Mouse (Mus musculus) bone marrow macrophage, adult 2 months (primary cell): ENCODE data around the gene Vmn1r75. TPM values are rescaled to one million over a fixed set of nuclear protein-coding genes. Genes with fewer than 3 reads are reported as not detected.

Experiments
- H3K27ac ChIP-seq: 2 replicates; pipeline ENCODE4 v1.5.1; 2012; ENCODE audit warnings: low read depth, low read length; ENCODE audit not compliant: insufficient read depth
- H3K4me1 ChIP-seq: 2 replicates; pipeline ENCODE4 v1.6.1; 2012; ENCODE audit warnings: low read length; ENCODE audit not compliant: control insufficient read depth, insufficient read depth
- H3K4me3 ChIP-seq: 2 replicates; pipeline ENCODE4 v1.5.1; 2012; ENCODE audit warnings: mild to moderate bottlenecking, low read length, moderate library complexity; ENCODE audit not compliant: insufficient read depth
- CTCF ChIP-seq: IDR thresholded peaks from 2 replicates; pipeline ENCODE4 v1.5.1; 2012; ENCODE audit warnings: low read depth, mild to moderate bottlenecking, low read length, moderate library complexity
- POLR2A ChIP-seq: IDR thresholded peaks from 2 replicates; pipeline ENCODE4 v1.6.1; 2012; ENCODE audit warnings: mild to moderate bottlenecking, low read depth, low read length, borderline replicate concordance
- polyA plus RNA-seq: library from polyadenylated mRNA; stranded (reverse); fragments of >200 nt; gene quantifications from 2 replicates; pipeline ENCODE4 v1.2.4, GENCODE M21; 2012; ENCODE audit not compliant: missing spikeins, insufficient read depth, insufficient read length

Gene Vmn1r75
- not detected in 2 replicates for polyA plus RNA-seq

DNA sequence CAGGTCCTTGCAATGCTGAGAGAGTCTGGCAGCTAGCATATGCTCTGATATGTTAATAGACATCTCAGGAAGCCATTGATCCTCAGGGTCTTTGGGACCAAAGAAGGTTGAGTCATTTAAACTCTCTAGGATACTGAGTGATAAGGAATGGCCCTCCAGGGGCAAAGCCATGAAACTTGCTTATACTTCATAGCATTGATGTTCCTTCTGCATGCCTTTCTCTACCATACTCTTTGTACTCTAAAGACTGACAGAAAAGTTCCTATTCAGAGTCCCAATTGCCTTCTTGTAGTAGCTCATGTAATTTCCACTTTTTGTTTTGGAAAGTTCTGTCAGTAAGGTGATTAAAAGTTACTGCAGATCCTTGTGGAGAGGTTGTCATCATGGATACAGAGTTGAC lies at the start of gene Vmn1r75:
TSS of gene Vmn1r75 (plus strand) at position 301 of the 400 bp plus-strand sequence.
- no peak within 1 kb of the TSS for H3K27ac ChIP-seq
- TF ChIP-seq CTCF (no peak), POLR2A (no peak)
- no peak within 1 kb of the TSS for H3K4me3 ChIP-seq
- no peaks in the 10 kb centered on the region for H3K4me1 ChIP-seq

DNA sequence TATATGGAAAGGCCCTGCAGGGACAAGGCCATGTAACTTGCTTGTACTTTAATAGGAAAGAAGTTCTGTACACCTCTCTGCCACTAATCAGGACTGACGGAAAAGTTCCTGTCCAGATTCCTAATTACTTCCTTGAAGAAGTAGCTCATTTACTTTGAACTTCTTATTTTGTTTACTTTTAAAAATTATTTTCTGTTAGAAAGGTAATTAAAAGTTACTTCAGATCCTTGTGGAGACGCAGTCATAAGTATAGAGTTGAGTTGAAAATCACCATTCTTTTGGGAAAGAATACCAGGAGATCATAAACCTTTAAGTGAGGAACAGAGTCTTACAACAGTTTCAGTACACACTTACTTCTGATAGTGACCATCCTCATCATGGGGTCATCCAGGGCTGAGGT lies 40.8 kb upstream of the Vmn1r75 start, which contains the start of gene Vmn1r74:
TSS of gene Vmn1r74 (plus strand) at position 301 of the 400 bp plus-strand sequence.
- Histone ChIP-seq H3K4me1 (no peaks in the 10 kb centered on the region), H3K27ac (no peak within 1 kb of the TSS), H3K4me3 (no peak within 1 kb of the TSS)
- TF ChIP-seq POLR2A (no peak), CTCF (no peak)

Other genes starting within 250 kb of the Vmn1r75 start
- gene Vmn1r72, start 194.5 kb upstream of the Vmn1r75 start, polyA plus RNA-seq, result 0.12 TPM in 1 of 2 replicates, not detected in the other
- not detected in 2 replicates for gene Vmn1r73, start 144.4 kb upstream of the Vmn1r75 start, polyA plus RNA-seq
- not detected in 2 replicates for gene Vmn1r74, start 40.6 kb upstream of the Vmn1r75 start, polyA plus RNA-seq
- not detected in 2 replicates for gene Vmn1r76, start 63.6 kb downstream of the Vmn1r75 start, polyA plus RNA-seq
- not detected in 2 replicates for gene Vmn1r77, start 162.1 kb downstream of the Vmn1r75 start, polyA plus RNA-seq